Mouse (Mus musculus) frontal cortex, postnatal 36 days (tissue): ENCODE results near the gene Dcaf8.
A peak's percentile ranks its signal among the peaks of the same experiment; 100 is the strongest.

Source experiments
- DNase-seq, 2 experiments: peaks; one replicate each; pipeline ENCODE4 v3.0.0; 2022; ENCODE audit warnings: low spot score in 2 of 2

Dcaf8 gene

GRCm38 (mm10) chr1:172197146-172197545 lies 49.3 kb downstream of the Dcaf8 start:
- DNase-seq = no peak

- DNase-seq = no peak
Observed at GRCm38 (mm10) chr1:172197851-172198250, 50.0 kb downstream of the Dcaf8 start.

DNA sequence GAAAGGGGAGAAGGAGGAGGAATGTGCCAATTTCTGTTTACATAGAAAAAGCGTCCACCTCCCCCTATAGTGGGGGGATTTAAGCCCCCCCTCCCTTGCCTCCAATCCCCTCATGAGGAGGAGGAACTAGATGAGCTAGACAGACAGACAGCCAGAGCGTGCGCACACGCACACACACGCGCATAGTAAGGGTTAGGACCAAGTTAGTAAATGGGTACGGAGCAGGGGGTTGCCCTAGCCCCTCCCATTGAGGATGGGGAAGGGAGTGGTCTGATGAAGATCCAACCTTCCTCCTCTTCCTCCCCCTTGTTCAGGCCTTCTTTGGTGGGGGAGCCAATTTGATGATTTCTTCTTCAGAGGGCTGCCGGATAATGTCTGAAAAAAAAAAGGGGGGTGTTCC lies 50.4 kb downstream of the Dcaf8 start:
- DNase-seq = no peak

- no peak for DNase-seq
Observed at GRCm38 (mm10) chr1:172198996-172199395, 51.1 kb downstream of the Dcaf8 start.

DNA sequence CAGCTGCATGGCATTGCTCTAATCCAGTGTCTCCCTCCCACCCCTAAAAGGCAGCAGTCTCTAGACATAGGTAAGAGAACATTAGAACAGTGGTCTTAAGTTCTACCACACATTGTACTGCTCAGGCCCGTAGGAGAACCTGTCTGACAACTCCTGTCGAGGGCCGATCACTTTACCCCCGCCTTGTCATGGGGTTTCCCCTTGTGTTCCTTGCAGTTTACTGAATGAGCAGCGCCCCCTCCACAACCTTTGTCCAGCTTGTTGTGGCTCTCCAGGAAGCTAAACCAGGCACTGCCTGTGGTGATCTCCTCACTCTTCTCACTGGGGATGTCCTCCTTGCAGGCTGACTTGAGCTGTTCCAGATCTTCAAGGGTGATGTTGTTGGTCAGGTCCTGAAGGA lies 52.3 kb downstream of the Dcaf8 start:
- no peak for DNase-seq

- peak; percentile 73 to 84 for DNase-seq
Observed at GRCm38 (mm10) chr1:172200871-172201447, 53.1 kb downstream of the Dcaf8 start.

DNA sequence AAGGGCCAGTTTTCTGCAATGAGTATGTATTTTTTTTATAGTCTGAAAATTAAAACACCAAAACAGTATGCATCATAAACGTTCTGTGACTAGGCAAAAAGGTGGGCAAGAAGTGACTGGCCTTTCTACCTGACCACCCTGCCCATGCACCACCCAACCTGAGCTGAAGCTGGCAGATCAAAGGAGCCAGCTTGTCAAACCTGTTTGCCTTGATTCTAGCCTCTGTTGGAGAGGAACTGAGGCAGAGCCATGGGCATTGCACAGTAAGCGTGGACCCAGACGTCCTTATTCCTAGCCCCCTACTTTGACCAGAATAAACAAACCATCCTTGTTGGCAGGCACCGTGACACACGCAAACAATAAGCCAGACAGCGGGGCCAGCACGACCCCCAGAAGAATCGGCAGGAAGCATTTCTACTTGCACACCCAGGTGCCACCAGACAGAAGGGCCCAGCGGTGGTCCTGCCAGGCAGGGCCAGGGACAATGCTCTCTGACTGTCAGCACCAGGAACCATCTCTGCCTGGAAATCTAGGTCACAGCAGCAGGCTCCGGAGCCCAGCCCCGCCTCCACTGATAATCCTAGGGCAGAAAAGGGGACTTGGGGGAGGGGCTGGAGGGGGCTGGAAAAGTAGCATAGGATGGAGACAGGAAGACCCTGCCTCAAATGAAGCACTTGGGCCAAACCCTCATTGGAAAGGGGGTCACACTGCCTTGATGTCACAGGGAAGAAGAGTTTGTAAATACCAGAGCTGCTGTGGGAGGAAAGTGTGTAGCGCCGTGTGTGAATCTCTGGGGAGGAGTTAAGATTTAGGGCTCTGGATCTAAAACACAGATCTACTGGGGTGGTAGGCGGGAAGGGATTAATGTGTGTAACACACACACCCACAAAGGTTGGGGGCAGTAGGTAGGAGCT lies 54.3 kb downstream of the Dcaf8 start:
- no peak for DNase-seq

DNA sequence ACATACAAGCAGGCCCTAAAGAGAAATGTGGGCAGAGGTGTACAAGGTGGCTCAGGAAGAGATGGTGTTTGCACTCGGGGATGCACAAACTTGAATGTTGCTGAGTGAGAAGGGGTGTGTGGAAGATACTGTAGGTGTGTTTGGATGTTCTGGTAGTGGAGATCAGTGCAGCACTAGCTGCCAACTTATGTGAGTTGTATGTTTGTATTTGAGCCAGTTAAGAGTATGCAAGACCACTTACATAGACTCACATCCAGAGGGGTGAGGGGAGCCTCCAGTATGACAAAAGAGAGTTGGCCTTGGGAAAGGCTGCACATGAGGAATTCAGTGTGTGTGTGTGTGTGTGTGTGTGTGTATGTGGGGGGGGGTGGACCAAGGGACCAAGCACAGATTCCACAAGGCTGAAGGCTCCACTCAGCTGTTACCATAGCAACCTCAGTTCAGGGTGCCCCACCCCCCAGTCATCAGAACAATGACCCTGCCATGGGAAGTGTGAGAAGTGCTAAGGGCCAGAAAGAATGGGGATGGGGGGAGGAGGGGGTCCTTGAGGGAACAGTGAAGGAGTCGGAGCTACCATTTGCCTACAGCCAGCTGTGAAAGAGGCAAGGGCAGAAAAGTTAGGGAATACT lies 55.1 kb downstream of the Dcaf8 start:
- DNase-seq = no peak

DNA sequence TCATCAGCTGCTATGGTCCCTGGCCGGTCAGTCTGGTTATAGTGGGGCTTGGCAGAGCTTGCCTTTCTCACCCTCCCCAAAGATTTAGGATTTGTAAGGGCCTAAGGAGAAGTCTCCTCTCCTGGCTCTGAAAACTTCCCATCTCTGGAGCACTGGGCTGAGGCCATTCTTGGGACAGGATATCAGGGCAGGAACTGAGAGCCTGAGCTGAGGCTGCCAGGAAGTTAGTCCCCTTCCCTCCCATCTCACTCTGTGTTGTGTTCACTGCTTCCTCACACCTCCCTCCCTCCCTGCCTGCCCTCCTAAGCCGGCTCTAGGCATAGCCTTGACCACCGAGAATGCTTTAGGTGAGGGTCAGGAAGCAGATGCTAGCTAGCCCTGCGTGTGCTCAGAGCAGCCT lies 55.7 kb downstream of the Dcaf8 start:
- DNase-seq = no peak

DNA sequence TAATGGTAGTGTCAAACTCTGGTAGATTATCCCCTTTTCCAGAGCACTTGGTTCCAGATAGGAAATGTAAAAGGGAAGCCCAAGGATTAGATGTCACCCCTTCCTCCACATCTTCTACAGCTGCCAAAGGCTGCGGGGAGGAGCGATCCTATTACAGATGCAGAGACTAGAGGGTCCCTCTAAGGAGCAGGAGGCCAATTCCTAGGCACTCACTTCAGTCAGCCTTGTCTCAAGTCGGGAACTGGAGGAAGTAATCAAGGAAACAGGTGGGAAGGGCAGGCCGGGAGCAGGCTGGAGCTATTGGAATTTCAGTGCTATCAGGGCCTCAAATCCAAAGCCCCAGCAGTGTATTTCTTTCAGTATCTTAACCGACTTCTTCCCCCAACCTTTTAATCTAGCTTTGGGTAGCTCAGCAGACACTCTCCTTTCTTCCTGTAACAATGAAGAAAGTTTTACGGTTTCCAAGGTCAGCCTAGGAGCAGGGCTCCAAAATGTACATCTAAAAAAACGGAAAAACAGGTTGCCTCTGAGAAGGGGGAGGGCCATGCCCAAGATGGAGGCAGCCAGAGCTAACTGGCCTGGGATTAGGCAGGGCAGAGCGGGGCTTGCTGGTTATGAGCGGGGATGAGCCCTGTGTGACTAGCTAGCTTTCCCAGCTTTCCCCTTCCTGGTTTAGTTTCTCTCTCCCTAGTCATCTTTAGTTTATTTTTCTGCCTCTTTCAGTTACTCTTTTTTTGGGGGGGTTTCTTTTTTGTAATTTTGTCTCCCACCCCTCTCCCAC lies 56.3 kb downstream of the Dcaf8 start:
- no peak for DNase-seq

DNA sequence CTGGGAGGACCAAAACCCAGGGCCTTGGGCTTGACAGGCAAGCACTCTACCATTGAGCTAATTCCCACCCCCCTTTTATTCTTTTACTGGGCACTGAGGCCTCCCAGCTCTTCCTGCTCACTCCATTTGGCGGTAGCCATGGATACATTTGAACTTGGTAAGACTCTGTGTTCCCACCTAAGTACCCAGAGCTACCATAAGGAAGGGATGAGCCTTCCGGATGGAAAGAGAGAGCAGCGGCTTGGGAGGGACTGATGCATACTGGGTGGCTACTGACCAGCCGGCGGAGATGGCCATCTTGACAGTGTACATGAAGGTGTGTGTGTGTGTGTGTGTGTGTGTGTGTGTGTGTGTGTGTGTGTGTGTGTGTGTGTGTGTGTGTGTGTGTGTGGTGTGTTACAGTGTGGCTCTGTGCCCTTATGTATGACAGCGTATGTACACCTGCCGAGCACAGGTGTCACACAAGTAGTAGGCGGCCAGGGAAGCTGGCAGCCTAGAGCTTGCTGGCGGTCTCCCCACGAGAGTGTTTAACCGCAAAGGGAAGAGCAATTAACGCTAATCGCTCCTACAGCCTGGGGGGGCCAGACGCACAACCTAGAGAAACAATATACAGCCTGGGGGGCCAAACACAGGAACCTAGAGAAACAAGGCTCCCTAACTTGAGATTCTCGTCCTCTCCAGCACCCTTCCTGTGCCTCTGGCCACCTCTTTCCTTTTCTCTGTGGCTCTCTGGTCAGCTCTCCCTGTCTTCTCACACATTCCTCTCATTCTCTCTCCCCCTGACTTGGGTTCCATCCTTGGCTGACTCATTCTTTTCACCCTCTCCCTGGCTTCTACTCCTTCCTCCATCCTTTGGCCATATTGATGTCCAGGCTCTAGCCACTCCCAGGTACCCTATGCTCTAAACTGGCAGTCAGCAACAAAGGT lies 57.2 kb downstream of the Dcaf8 start:
- peak; percentile 18 to 29 for DNase-seq

DNA sequence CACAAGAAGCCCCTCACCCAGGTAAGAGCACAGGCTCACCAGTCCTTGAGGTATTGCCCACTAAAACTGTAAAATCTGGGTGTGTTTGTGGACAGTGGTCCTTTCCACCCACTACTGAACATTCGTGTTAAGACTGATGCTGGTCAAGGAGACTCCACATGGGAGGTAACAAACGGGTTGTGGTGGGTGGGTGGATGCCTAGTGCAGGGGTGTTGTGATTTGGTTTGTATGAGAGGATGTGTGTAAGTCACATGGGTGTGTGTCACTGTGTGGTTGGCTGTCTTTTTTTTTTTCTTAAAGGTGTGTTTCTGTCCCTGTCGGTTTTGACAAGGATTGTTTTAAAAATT lies 57.8 kb downstream of the Dcaf8 start:
- peak; percentile 28 to 44 for DNase-seq

DNA sequence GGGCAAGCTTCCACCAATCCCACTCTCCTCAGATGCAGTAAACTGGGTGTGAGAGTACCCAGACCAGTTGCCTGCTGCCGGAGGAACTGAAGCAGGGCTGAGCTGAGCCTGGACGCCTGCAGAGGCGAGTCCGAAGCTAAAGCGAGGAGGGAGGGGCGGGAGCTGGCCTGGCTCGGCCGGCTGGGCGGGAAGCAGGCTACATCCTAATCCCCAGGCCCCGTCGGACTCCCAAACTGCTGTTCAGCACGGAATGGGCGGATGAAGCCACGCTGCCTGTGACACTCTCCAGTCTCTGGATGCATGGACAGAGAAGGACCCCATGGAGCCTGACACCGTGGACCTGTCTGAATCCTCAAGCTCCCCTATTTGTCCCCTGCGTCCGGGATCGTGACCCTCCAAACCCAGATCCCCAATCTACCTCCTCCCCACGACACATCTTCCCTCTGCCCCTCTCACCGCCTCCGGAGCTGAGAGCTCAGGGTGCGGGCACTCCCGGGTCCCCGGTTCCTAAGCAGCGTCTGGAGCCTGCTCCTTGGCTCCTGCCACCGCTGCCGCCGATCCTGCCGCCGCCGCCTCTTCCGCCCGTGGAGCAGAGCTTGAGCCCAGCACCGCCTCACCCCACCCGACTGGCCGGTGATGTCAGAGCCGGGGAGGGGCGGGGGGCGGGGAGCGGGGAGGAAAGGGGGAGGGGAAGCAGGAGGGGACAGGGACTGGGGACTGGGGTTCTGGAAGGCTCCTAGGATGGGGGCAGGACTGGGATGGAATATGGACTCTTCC lies 58.4 kb downstream of the Dcaf8 start, which contains the start of gene Pea15a:
Gene Pea15a, minus strand, starts transcription at position 664 of the 777 bp plus-strand sequence.
- peak; percentile 80 to 84 for DNase-seq

DNA sequence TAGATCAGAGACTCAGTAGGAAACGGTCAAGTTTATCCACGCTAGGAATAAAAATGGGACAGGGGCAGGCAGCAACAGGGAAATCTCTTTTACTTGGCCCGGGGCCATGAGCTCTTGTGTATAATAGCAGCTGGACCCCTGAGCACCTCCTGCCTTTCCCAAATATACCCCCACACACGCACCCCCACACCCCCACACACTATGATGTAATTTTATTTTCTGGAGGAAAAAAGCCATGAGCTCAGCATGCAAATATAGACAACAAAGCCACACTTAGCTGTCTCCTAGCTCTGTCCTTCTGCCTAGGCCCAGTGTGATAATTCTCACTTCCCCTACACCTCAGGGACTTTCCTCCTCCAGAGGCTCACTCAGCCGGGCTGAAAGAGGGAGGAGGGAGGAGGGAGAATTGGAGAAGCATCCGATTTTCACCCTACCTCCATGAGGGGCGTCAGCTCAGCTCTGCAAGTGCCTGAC lies 59.3 kb downstream of the Dcaf8 start:
- peak; percentile 33 to 47 for DNase-seq

- DNase-seq = no peak
Observed at GRCm38 (mm10) chr1:172212776-172213175, 64.9 kb downstream of the Dcaf8 start.

- DNase-seq = no peak
Observed at GRCm38 (mm10) chr1:172213771-172214170, 65.9 kb downstream of the Dcaf8 start.

- DNase-seq = no peak
Observed at GRCm38 (mm10) chr1:172214748-172215147, 66.9 kb downstream of the Dcaf8 start.

- DNase-seq = peak; percentile 89 to 93
Observed at GRCm38 (mm10) chr1:172217148-172217547, 69.3 kb downstream of the Dcaf8 start.

- DNase-seq = no peak
Observed at GRCm38 (mm10) chr1:172218164-172218910, 70.5 kb downstream of the Dcaf8 start.
